Mouse (Mus musculus) adrenal gland, adult 2 months (tissue): ENCODE data around the gene Tm9sf3. TPM values are rescaled to one million over a fixed set of nuclear protein-coding genes. Genes with fewer than 3 reads are reported as not detected.

Experiments used
- DNase-seq: peaks from one replicate; pipeline ENCODE4 v3.0.0; 2021
- polyA plus RNA-seq: library from polyadenylated mRNA; depleted of rRNA; stranded (reverse); fragments of >200 nt; gene quantifications from 2 replicates; pipeline ENCODE4 v1.2.3, GENCODE M21; 2012; rRNA removed
- total RNA-seq, 2 experiments: library from RNA; stranded (reverse); gene quantifications; 2 replicates each; pipeline ENCODE4 v1.2.3; 2021

Gene Tm9sf3
- total and polyA plus RNA-seq, 3 experiments = 29.6 to 171 (median 144) TPM

GRCm38 (mm10) chr19:41165914-41166235, 97.9 kb downstream of the Tm9sf3 start:
- DNase-seq = no peak

- no peak for DNase-seq
Observed at GRCm38 (mm10) chr19:41165144-41165913, 98.5 kb downstream of the Tm9sf3 start.

- DNase-seq = no peak
Observed at GRCm38 (mm10) chr19:41164447-41165095, 99.2 kb downstream of the Tm9sf3 start.

Other genes starting within 250 kb of the Tm9sf3 start
- not detected for gene Dntt, start 234.7 kb downstream of the Tm9sf3 start, total RNA-seq
- not detected in 2 replicates for gene Dntt, start 234.7 kb downstream of the Tm9sf3 start, polyA plus RNA-seq
- not detected for gene Opalin, start 186.9 kb downstream of the Tm9sf3 start, total RNA-seq
- gene Opalin, start 186.9 kb downstream of the Tm9sf3 start, polyA plus RNA-seq = not detected in 2 replicates
- not detected for gene Tll2, start 57.2 kb downstream of the Tm9sf3 start, total RNA-seq
- 0.11 and 0.12 TPM in 2 replicates for gene Tll2, start 57.2 kb downstream of the Tm9sf3 start, polyA plus RNA-seq
- gene Pik3ap1, start 121.1 kb upstream of the Tm9sf3 start, total RNA-seq = 10 to 100 TPM in 1 of 2 experiments, 1 to 10 TPM in 1; 6.5 to 37.2 TPM
- 3.6 and 4.5 TPM in 2 replicates for gene Pik3ap1, start 121.1 kb upstream of the Tm9sf3 start, polyA plus RNA-seq
- gene Lcor, start 218.6 kb upstream of the Tm9sf3 start, total RNA-seq = 10 to 100 TPM; 13.2 to 18.5 TPM
- 0.87 and 2.0 TPM in 2 replicates for gene Lcor, start 218.6 kb upstream of the Tm9sf3 start, polyA plus RNA-seq